Comparison of ENCODE assay signal across 8 mouse cellular contexts in genomic region chr8:84704356-84704755, GRCm38 (mm10). TPM values are rescaled to one million over a fixed set of nuclear protein-coding genes. Genes with fewer than 3 reads are reported as not detected.
DNase-seq lines count a peak whose midpoint lies in the region; ATAC-seq and TF ChIP-seq lines count a peak whose summit lies in the region.

No protein-coding gene starts in this region.

- H3K36me3 ChIP-seq in hindbrain, embryonic 16.5 days (ENCODE audit: control insufficient read depth, insufficient read depth, low read length) = no peaks in the 10 kb centered on the region
- H3K36me3 ChIP-seq in liver, adult 2 months (ENCODE audit: control insufficient read depth, insufficient read depth, low read length) = no peaks in the 10 kb centered on the region
- H3K36me3 ChIP-seq in thymus, adult 2 months (ENCODE audit: control insufficient read depth, insufficient read depth, low read length) = no peaks in the 10 kb centered on the region

- TF ChIP-seq POLR2A in liver, adult 2 months (IDR thresholded peaks at IDR 0.05; ENCODE audit: extremely low read depth, insufficient read depth, low read length) = no peak
- no peak for TF ChIP-seq POLR2A in thymus, adult 2 months (IDR thresholded peaks at IDR 0.05; ENCODE audit: control insufficient read depth, extremely low read depth, insufficient read depth, low read length, poor library complexity)

- peaks cover 28% of the 10 kb centered on the region for H3K4me1 ChIP-seq in hindbrain, embryonic 16.5 days (ENCODE audit: control insufficient read depth, insufficient read depth, low read depth, low read length)
- peaks cover 17% of the 10 kb centered on the region; the same call in 1 of the 2 replicates for H3K4me1 ChIP-seq in liver, adult 2 months (ENCODE audit: control insufficient read depth, insufficient read depth, low read length)
- peaks cover 56% of the 10 kb centered on the region for H3K4me1 ChIP-seq in thymus, adult 2 months (replicated peaks; ENCODE audit: control insufficient read depth, insufficient read depth, low read length)

- no peak for ATAC-seq in hindbrain, embryonic 16.5 days

- peaks cover 20% of the 10 kb centered on the region for H3K27me3 ChIP-seq in hindbrain, embryonic 16.5 days (replicated peaks; ENCODE audit: control insufficient read depth, insufficient read depth, low read length)
- H3K27me3 ChIP-seq in liver, adult 2 months (ENCODE audit: control insufficient read depth, insufficient read depth, low read length) = no peaks in the 10 kb centered on the region
- H3K27me3 ChIP-seq in thymus, adult 2 months (ENCODE audit: control insufficient read depth, insufficient read depth, low read length) = peaks cover 20% of the 10 kb centered on the region

- no peaks in the 10 kb centered on the region for H3K9me3 ChIP-seq in hindbrain, embryonic 16.5 days (ENCODE audit: control insufficient read depth, low read length)

- H3K79me2 ChIP-seq in liver, adult 2 months (ENCODE audit: control insufficient read depth, insufficient read depth, low read length) = peaks cover 3% of the 10 kb centered on the region; the same call in 1 of the 2 replicates

- peak; percentile 63 for DNase-seq in ovary, adult 18-20 months (ENCODE audit: low spot score)
- no peak for DNase-seq in ovary, postnatal 14 days (ENCODE audit: low spot score)
- DNase-seq in cerebellum, postnatal 25 days = peak; percentile 63 to 81
- DNase-seq in gastrocnemius, adult 8-10 months (ENCODE audit: low spot score in 2 of 2) = peak; percentile 70 to 74
- no peak for DNase-seq in liver, adult 2 months (ENCODE audit: extremely low read depth, low read depth, low spot score)
- DNase-seq in neural tube, embryonic 10.5 days (ENCODE audit: extremely low spot score, low spot score) = peak; percentile 87
- peak; percentile 88 for DNase-seq in thymus, adult 2 months

- peak overlapping the region; percentile 41; the same call in 1 of the 2 replicates for H3K9ac ChIP-seq in hindbrain, embryonic 16.5 days (ENCODE audit: low read depth, low read length)
- no peak overlapping the region for H3K9ac ChIP-seq in liver, adult 2 months (ENCODE audit: low read depth, low read length)

- peak; percentile 81 for TF ChIP-seq CTCF in liver, adult 2 months (IDR thresholded peaks at IDR 0.05; ENCODE audit: low read depth, low read length)
- TF ChIP-seq CTCF in thymus, adult 2 months (IDR thresholded peaks at IDR 0.05; ENCODE audit: borderline replicate concordance, control insufficient read depth, extremely low read depth, insufficient read depth, low read length, poor library complexity) = peak; percentile 96

- peak overlapping the region; percentile 69 for H3K27ac ChIP-seq in hindbrain, embryonic 16.5 days (ENCODE audit: low read depth, low read length)
- H3K27ac ChIP-seq in liver, adult 2 months (replicated peaks; ENCODE audit: insufficient read depth, low read depth, low read length) = no peak overlapping the region
- no peak overlapping the region for H3K27ac ChIP-seq in thymus, adult 2 months (ENCODE audit: control insufficient read depth, insufficient read depth, low read length)

- H3K4me3 ChIP-seq in hindbrain, embryonic 16.5 days (ENCODE audit: low read length) = no peak overlapping the region
- no peak overlapping the region for H3K4me3 ChIP-seq in liver, adult 2 months (ENCODE audit: insufficient read depth, low read depth, low read length)
- peak overlapping the region; percentile 55 for H3K4me3 ChIP-seq in thymus, adult 2 months (ENCODE audit: control insufficient read depth, insufficient read depth, low read length)

- H3K4me2 ChIP-seq in hindbrain, embryonic 16.5 days (ENCODE audit: low read length) = peak overlapping the region; percentile 45

- 4% methylated on average over 16 of the region's 16 CpGs for WGBS in hindbrain, embryonic 16.5 days
- 22% methylated on average over 16 of the region's 16 CpGs for WGBS in liver, adult 2 months
- 3% methylated on average over 16 of the region's 16 CpGs for WGBS in thymus, adult 2 months

RNA-seq across cellular contexts. Expression of gene Lyl1, which starts 3.1 kb away (rescaled TPM):
- total RNA-seq in gastrocnemius, adult 8-10 months (2022) = 1 to 10 TPM in 1 of 4 experiments, under 1 TPM in 3; 0.51 to 1.8 (median 0.57) TPM
- polyA plus RNA-seq in hindbrain, embryonic 16.5 days (2015; fragmentation: Nextera tagmentation; extraction: Ambion mirVana) = 2.6 and 3.2 TPM in 2 replicates
- total RNA-seq in liver, adult 2 months (2014; rRNA removed) = 0.18 and 0.47 TPM in 2 replicates
- polyA plus RNA-seq in liver, adult 2 months (2012; rRNA removed) = 0.71 and 1.3 TPM in 2 replicates
- polyA plus RNA-seq in thymus, adult 2 months (2012; rRNA removed) = 7.1 and 7.5 TPM in 2 replicates

RNA-seq across cellular contexts. Expression of gene Nacc1, which starts 16.7 kb away (rescaled TPM):
- 10 to 100 TPM; 17.6 to 26.4 (median 20.7) TPM for total RNA-seq in gastrocnemius, adult 8-10 months (2022)
- 12.4 and 15.5 TPM in 2 replicates for polyA plus RNA-seq in hindbrain, embryonic 16.5 days (2015; fragmentation: Nextera tagmentation; extraction: Ambion mirVana)
- total RNA-seq in liver, adult 2 months (2014; rRNA removed) = 5.3 and 8.0 TPM in 2 replicates
- 31.0 and 32.6 TPM in 2 replicates for polyA plus RNA-seq in liver, adult 2 months (2012; rRNA removed)
- polyA plus RNA-seq in thymus, adult 2 months (2012; rRNA removed) = 155 and 182 TPM in 2 replicates

RNA-seq across cellular contexts. Expression of gene Trmt1, which starts 18.2 kb away (rescaled TPM):
- total RNA-seq in gastrocnemius, adult 8-10 months (2022) = 10 to 100 TPM; 44.9 to 73.7 (median 53.5) TPM
- polyA plus RNA-seq in hindbrain, embryonic 16.5 days (2015; fragmentation: Nextera tagmentation; extraction: Ambion mirVana) = 66.8 and 71.2 TPM in 2 replicates
- 20.7 and 27.3 TPM in 2 replicates for total RNA-seq in liver, adult 2 months (2014; rRNA removed)
- polyA plus RNA-seq in liver, adult 2 months (2012; rRNA removed) = 44.6 and 58.6 TPM in 2 replicates
- polyA plus RNA-seq in thymus, adult 2 months (2012; rRNA removed) = 169 and 181 TPM in 2 replicates

RNA-seq across cellular contexts. Expression of gene G430095P16Rik, which starts 18.5 kb away (rescaled TPM):
- total RNA-seq in gastrocnemius, adult 8-10 months (2022) = under 1 TPM in 3 of 4 experiments, not detected in 1; 0.43 to 0.56 (median 0.48) TPM
- 0.82 and 0.89 TPM in 2 replicates for polyA plus RNA-seq in hindbrain, embryonic 16.5 days (2015; fragmentation: Nextera tagmentation; extraction: Ambion mirVana)
- total RNA-seq in liver, adult 2 months (2014; rRNA removed) = not detected in 2 replicates
- 0.19 TPM in 1 of 2 replicates, not detected in the other for polyA plus RNA-seq in liver, adult 2 months (2012; rRNA removed)
- polyA plus RNA-seq in thymus, adult 2 months (2012; rRNA removed) = 1.8 and 2.6 TPM in 2 replicates

RNA-seq across cellular contexts. Expression of gene Ier2, which starts 41.7 kb away (rescaled TPM):
- total RNA-seq in gastrocnemius, adult 8-10 months (2022) = 1 to 10 TPM; 4.3 to 5.1 (median 4.5) TPM
- 18.2 and 19.6 TPM in 2 replicates for polyA plus RNA-seq in hindbrain, embryonic 16.5 days (2015; fragmentation: Nextera tagmentation; extraction: Ambion mirVana)
- total RNA-seq in liver, adult 2 months (2014; rRNA removed) = 13.1 and 15.6 TPM in 2 replicates
- 12.0 and 12.6 TPM in 2 replicates for polyA plus RNA-seq in liver, adult 2 months (2012; rRNA removed)
- polyA plus RNA-seq in thymus, adult 2 months (2012; rRNA removed) = 29.2 and 33.7 TPM in 2 replicates

Comparison
In these comparisons a context has a peak if more than half of its experiments do, and no peak if none do; other contexts are left out.
1. DNase-seq: peak in ovary, adult 18-20 months (single experiment), cerebellum, postnatal 25 days (2 of 2), gastrocnemius, adult 8-10 months (2 of 2), neural tube, embryonic 10.5 days (single experiment) and thymus, adult 2 months (single experiment); none in ovary, postnatal 14 days (single experiment) and liver, adult 2 months (single experiment).